Mouse (Mus musculus): ENCODE results near the gene Nat14.

Gene Nat14

GRCm38 (mm10) chr7:4948386-4948785, 26.6 kb downstream of the Nat14 start:
- DNase-seq (ENCODE audit: low spot score), result no peak

DNA sequence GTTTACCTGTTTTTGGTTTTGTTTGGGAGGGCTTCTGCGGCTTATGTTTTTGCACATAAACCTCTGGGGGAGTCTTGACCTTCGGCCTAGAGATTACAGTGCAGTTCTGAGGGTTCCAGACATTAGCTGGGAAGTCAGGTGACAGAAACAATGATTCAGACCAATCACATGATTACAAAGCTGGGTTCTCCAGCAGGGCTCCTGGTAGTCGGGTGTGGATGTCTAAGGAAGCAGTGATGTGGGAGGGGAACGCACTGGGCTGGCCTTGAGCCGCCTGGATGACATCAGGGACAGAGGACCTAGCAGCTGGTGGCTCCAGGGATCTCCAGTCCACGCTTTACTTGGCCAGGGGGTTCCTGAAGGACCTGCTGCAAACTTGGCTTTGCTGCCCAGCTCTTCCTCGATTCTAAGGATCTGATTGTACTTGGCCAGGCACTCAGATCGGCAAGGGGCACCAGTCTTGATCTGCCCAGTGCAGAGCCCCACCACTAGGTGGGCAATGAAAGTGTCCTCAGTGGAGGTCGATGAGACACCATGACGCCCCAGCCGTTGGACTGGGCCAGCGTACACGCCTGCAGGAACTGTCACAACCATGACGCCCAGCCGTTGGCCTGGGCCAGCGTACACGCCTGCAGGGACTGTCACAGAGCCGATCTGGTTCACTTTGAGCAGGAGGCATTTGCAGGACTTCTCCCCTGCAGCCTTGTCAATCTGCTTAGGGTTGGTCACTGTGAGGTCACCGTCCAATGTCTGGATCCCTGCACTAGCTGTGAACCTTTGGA, 28.9 kb downstream of the Nat14 start:
- peak; percentile 31 for DNase-seq (ENCODE audit: low spot score)

- DNase-seq (ENCODE audit: low spot score), result no peak
These were observed 32.1 kb downstream of the Nat14 start for GRCm38 (mm10) chr7:4953815-4954445.

DNA sequence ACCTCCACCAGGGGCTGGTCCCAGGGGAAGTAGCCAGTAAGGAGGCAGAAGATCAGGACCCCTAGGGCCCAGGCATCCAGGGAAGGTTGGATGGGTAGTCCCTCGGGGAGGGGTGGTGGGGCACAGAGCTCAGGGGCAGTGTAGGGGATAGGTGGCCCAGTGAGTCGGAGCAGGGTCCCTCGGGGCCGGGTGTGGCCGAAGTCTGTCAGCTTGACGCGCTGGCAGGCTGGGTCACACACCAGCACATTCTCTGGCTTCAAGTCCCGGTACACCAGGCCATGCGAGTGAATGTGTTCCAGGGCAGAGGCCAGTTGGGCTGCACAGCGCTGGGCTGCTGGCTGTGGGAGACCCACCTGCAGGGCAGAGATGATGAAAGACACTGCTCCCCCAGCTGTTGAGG, 35.5 kb downstream of the Nat14 start:
- DNase-seq (ENCODE audit: low spot score), result no peak

DNA sequence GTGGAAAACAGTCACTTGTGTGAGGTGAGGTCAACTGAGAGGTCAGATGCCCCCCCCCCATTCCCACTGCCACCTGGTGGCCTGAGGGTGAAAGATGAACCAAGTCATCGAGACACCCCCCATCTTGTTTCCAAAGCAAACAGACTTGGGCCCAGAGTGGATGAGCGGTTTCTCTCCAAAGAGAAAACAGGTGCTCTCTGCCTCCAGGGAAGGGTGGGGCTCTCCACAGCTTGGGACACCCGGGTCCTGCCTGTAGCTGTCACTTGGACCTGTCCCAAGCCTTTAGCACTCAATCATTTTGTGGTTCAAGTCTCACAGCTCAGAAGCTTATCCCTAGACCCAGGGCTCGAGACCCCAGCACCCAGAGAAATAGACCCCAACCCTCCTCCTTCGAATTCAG, 41.7 kb downstream of the Nat14 start:
- DNase-seq (ENCODE audit: low spot score), result no peak

- peak; percentile 87 for DNase-seq (ENCODE audit: low spot score)
These were observed 42.4 kb downstream of the Nat14 start, which contains the start of gene Sbk2 for GRCm38 (mm10) chr7:4964272-4964671. Sbk2 (minus strand) TSS chr7:4964406.

DNA sequence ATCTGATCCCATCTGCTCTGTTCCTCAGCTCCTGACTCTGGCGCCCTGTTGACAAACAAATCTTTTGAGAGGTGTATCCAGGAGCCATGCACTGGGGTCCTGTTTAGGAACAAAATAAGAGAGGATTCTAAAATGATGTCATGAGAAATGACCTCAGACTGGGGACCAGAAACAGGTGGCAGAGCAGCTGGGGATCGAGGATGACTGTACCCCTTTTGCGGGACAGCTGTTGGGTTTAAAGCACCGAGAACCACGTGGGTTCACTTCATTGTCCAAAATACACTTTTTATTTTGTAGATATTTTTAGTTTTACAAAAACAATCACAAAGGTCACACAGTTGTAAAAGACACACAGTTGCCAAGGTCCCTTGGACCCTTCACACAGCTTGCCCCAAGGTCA, 43.2 kb downstream of the Nat14 start:
- no peak for DNase-seq (ENCODE audit: low spot score)

DNA sequence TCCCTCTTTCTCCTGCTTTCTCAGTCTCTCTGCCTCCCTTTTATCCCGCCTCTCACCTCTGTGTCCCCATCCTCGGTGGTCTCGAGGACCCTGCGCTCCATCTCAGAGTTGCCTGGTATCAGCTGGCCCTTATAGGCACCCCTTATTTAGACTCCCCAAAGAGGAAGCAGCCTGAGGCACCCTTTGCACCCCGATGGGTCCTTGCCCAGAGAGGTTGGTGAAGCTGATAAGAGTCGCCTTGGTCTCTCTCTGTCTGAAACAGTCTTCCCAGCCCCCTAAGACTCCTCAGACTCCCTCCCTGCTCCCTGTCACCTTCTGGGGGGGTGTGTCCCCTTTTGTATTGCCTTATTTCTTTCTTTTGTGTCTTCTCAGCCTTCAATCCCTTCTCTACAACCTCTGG, 49.2 kb downstream of the Nat14 start, which contains the start of gene Sbk3:
Gene Sbk3 (minus strand): TSS at position 101 of the 400 bp plus-strand sequence.
- no peak for DNase-seq (ENCODE audit: low spot score)

DNA sequence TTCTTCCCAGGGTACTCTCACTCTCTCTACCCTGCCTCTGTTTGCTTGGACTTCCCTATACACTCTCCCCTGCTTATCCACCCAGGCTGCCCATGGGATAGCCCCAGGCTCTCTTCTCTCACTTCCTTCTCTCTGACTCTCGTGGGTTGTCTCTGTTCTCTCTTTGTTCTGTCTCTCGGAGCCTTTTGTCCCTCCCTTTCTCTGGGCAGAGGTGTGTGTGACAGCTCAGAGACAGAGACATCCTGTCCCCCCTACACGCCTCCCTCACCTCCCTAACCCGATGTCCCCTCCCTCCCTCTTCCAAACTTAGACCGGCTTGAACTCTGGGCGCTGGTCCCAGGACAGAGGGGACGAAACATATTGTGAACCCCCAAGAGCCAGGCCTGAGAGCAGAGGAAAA, 49.9 kb downstream of the Nat14 start:
- no peak for DNase-seq (ENCODE audit: low spot score)

GRCm38 (mm10) chr7:4972321-4973047, 50.7 kb downstream of the Nat14 start:
- peak; percentile 33 for DNase-seq (ENCODE audit: low spot score)
